Mouse (Mus musculus) adrenal gland, postnatal 14 days (tissue): Measurements from ENCODE around the gene Anapc13. TPM values are rescaled to one million over a fixed set of nuclear protein-coding genes. Genes with fewer than 3 reads are reported as not detected.

ENCODE experiments used
- DNase-seq: peaks from one replicate; pipeline ENCODE4 v3.0.0; 2021; ENCODE audit warnings: mixed read lengths
- long read RNA-seq, 2 experiments: library from polyadenylated mRNA; stranded (forward); transcript quantifications; one replicate each; pipeline ENCODE4 v2.0.0; 2021
- total RNA-seq: library from RNA; stranded (reverse); gene quantifications from 2 replicates; pipeline ENCODE4 v1.2.3, GENCODE M21; 2021

The Anapc13 gene
- 286 and 307 TPM in 2 replicates for total RNA-seq
- long read RNA-seq, experiment 1, transcript Anapc13-204 (3 exons, 589 nt) = major isoform, 165 of 183 reads
- long read RNA-seq, experiment 1, partial matches to known transcripts = 10 of 183 reads
- long read RNA-seq, experiment 1, other reads (novel, unspliced or antisense) = 3 of 183 reads
- long read RNA-seq, experiment 2, transcript Anapc13-204 (3 exons, 589 nt) = major isoform, 219 of 244 reads
- long read RNA-seq, experiment 2, transcript Anapc13-203 (3 exons, 727 nt) = minor isoform, 6 of 244 reads
- long read RNA-seq, experiment 2, partial matches to known transcripts = 14 of 244 reads
- long read RNA-seq, experiment 2, other reads (novel, unspliced or antisense) = 1 of 244 reads

DNA sequence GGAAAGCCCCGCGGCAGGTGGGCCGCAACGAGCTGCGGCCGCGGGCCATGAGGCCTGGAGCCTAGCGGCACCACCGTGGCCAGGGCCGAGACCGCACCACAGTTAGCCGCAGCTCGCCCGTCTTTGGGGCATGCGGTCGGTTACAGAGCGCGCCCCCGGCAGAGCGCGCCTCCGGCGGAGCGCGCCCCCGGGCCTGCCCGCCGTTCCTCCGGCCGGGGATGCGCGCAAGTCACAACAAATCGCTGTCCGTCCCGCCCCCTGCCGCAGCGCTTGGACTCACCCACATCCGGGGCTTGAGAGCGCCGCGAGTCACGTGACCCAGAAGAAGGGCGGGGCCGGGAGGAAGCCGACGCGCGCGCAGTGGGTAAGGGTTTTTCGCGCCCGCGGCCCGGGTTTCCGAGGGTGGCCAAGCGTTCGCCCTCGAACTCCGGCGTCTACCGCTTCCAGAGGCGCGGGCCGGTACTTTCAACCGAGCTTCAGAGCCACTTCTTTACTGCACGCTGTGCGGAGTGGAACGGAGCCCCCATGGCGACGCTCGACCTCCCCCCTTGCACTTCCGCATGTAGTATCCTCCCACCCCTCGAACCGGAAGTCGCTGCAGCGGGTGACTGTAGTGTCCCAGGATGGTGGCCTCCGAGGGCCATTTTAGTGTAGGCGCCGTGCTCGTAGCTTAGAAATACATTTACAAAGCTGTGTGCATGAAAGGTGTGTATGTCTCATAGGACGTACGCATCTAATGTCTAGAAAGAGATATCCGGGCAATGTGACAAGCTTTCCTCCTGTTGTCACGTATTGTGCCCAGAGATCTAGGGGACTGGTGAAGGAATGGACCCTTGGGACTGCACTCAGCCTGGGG lies at the start of gene Anapc13, which contains the start of gene Cep63:
Anapc13 (plus strand) TSS at position 314 of the 856 bp plus-strand sequence.
Cep63 (minus strand) TSS at position 552 of the 856 bp plus-strand sequence.
- DNase-seq = peak; percentile 99

DNA sequence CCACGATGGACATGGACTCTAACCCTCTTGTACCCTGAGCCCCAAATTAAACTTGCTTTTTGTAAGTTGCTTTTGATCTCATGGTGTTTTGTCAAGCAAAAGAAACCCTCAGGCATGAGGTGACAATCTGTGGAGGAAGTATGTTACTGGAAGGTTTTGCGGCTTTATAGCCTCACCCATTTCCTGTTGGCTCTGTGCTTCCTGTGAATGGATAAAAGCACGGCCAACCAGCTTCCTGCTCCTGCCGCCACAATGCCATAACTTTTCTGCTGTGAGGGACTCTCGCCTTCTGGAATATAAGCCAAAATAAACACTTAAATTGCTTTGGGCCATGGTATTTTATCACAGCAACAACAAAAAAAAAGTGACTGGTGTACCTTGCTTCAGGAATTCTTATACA lies 48.6 kb upstream of the Anapc13 start:
- no peak for DNase-seq

DNA sequence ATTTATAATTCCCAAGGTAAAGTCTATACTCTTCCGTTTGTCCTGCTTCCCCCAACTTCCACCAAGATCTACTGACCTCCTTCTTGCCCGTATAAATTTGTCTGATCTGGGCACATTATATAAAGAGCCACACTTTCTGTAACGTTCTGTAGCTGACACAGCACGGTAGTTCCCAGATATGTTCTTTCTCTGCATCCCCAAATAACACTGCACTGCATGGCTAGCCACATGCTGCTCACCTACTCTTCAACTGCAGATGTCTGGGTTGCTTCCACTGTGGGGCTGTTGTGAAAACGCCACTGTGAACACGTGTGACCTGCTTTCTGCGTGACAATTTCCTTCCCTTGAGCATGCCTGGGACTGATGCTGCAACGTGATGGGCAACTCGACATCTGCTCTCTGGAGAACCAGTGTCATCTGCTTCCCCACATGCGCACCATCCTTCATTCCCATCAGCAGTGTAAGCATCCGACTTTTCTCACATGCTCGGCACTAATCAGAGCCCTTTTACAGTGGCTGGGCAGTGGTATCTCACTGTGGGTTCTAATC lies 44.1 kb upstream of the Anapc13 start:
- DNase-seq = no peak

DNA sequence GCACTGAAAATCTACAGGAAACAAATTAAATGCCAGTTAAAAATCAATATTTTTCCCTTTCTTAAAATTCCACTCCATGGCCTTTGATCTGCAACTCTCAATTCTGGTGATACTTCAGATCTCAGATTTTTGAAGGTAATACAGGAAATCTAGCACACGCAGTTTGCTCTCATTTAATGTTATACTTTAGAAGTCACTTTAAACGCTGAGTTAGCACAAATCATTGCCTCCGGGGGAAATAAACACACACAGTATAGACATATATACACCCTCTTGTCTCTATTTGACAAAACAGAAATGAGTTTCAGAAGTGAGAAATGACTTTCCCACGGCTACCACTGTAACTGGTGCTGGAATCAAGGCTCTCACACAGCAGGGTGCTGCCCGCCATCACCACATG lies 38.7 kb upstream of the Anapc13 start:
- no peak for DNase-seq

DNA sequence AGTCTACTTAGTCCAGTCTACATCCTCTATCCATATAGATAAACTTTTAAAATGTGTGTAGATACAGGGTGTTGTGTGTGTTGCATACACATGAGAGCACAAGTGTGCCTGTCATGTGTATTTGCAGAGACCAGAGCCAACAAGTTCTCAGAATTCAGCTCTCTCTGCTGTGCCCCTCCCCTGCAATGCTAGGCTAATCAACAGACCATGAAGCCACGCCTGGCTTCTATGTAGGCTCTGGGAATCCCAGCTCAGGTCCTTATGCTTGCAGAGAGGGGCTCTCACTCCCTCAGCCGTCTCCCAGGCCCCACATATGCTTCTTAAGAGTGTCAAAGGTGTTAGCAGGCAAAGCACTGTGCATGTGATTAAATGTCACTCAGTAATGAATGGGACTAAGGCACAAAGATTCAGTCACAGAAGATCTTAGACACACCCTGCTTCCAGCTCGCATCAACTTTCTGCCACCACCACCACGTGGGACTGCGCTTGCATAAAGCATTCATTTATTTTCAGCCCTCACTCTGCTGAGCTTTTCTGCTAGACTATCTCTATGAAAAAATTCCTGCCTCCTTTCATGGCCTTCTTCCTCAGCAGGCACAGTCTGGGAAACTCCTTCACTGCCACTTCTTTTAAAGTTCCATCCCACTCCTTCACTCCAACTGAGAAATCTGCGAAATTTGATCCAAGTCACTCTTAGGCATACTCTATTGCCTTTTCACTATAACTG lies 31.3 kb upstream of the Anapc13 start:
- DNase-seq = no peak

DNA sequence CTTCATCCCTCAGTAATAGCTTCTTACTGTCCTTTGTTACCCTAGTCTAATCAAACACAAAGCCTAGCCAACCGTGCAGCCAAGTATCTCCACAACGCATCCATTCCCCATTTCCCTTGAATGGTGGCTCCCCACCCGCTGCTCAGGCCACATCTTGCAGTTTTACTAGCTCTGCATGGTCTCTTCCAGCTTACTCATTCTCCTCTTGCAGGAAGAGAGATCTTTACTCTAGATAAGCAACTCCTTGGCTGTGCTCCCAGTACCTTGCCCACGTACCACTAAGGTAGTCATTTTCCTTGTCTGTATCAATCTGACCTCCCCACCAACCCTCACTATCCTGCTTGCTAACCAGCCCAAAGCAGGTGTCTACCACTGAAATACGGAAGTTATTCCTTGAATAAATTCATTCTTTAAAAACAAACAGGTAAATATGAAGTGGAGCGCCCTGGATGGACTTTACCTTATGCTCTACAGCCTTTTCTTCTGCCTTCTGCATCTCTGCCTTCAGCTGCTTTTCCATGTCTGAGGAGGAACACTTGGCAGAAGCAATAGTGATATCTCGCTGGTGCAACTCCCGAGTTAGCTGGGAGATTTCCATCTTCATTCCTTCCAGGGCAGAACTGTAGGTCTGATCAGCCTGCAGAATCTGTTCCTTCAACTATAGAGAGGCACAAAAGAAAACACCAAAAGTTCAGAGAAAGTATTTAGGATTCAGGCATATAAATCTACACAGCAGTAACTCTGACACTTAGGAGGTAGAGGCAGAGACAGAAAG lies 30.2 kb upstream of the Anapc13 start:
- DNase-seq = no peak

DNA sequence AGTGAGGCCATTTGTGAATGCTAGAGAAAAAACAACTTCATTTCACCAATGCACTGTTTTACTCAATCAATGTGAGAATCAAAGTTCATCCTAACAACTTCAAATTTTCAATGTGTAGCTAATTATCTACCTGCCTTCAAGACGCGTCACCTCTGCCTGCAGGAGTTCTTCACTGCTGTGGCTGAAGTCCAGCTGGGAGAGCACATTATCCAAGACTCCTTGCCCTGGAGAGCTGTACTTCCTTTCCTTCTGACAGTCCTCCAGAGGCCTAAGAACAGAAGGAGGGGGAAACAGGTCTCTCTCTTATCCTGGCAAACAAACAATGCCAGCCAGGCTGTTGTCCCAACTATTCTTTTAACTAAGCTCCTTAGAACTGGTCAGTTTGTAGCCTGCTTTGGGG lies 24.9 kb upstream of the Anapc13 start:
- no peak for DNase-seq

DNA sequence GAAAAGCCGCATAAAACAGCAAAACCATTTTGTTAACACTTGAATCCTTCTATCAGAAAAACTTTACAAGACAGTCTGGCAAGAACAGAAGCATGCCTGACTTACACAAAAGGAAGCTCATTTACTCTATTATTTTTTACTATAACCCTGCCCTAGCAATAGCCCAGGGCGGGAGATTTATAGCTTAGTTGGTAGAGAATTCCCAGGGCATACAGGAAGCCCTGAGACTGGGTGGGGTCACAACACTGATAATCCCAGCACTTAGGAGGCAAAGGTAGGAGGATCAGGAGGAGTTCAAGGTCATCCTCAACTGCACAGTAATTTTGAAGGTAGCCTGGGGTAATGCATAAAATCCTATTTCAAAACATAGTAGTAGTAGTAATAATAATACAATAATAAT lies 24.4 kb upstream of the Anapc13 start:
- DNase-seq = no peak

DNA sequence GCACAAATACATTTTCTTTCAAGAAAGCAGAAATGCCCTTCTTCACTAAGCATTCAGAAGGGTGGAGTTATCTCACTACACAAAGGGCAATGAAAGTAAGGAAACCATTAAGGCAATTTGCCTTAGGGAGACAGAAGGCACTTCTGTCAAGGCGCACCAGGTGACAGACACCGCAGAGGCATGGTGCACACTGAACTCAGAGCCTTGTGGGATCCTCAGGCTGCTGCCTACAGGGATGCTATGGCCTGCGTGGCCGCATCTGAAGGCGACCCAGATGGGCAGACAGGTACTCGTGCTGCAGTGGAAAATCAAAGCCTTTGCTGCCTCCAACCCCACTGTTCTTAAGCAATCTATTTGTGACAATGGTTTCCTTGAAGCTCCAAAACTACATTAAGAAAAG lies 20.9 kb upstream of the Anapc13 start:
- DNase-seq = no peak

DNA sequence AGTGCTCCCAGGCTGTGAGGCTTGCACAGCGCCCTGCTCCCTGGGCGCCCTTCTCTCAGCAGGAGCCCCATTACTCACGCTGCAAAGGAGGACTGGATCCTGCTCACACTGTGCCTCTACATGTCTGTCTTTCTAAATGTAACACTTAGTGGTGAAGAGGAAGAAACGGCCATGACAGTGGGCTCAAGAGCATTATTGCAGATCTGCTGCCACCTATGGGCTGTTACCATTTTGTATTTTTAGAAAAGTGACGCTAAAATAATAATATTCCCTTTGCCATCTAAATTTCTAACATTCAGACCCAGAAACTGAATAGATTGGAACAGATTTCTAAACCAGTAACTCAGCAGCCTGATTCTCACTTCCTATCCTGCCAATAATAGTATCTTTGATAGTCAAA lies 18.6 kb upstream of the Anapc13 start:
- no peak for DNase-seq

DNA sequence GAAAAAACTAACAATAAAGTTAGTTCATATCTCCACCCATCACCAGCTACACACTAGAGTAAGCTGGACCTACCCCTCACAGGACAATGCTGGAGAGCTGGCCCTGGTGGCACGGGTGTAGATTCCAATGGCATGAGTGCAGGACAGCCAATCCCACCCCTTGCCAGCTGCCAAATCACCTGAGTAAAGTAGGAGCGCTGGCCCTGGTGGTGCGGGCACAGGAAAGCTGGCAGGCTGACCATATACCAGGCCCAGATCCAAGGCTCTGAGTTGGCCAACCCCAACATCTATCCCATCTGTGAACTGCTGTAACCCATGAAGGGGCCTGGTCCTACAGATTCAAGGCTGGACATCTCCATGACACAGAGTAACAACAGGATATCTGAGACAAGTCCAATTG lies 16.9 kb upstream of the Anapc13 start:
- no peak for DNase-seq

DNA sequence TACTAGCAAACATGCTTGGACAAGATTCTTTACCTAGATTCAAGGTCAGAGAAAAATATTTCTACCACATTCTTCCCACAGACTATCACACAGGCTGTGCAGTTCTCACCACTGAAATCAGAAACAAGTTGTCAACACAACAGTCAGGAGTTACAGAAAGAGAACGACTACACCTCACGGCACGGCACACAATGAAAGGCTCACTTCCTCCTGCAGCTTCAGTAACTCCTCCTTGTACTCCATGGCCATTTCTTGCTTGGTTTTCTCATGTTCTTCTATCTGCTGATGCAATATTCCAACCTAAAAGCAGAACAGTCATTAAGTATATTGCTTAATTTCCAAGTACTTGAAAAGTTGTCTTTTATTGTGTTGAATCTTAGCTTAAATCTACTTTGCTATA lies 11.0 kb upstream of the Anapc13 start:
- DNase-seq = no peak

DNA sequence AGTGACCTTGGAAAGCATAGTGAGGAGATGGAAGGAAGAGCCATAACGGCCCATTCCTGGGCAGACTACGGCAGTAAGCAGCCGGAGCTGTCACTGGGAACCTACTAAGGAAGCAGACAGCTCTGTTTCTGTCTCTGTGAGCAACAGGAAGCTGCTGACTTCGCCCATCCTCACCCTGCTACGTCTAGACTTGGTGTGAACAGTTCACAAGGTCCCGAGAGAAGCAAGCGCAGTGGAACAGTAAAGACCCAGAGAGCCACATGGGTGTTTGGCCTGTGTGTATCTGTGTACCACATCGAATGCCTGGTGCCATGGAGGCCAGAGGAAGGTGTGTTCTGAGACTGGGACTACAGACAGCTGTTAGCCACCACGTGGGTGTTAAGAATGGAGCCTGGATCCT lies 9.8 kb upstream of the Anapc13 start:
- no peak for DNase-seq

DNA sequence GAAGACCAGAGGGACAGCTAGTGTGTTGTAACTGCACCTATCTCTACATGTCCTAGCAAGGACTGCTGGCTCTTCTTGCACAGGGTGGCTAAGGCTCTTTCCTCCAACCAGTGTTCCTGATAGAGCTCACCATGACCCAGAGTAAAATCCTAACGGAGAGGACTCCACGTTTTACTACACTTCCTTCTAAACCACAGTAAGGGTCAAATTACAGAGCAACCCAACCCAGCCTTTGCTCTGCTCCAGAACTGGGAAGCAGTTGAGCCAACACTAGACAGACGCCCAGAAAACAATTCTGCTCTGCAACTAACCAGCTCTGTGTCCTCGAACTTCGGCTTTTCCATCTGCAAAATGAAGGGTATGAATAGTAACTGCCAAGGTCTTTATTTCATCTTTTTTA lies 4.7 kb upstream of the Anapc13 start:
- no peak for DNase-seq

DNA sequence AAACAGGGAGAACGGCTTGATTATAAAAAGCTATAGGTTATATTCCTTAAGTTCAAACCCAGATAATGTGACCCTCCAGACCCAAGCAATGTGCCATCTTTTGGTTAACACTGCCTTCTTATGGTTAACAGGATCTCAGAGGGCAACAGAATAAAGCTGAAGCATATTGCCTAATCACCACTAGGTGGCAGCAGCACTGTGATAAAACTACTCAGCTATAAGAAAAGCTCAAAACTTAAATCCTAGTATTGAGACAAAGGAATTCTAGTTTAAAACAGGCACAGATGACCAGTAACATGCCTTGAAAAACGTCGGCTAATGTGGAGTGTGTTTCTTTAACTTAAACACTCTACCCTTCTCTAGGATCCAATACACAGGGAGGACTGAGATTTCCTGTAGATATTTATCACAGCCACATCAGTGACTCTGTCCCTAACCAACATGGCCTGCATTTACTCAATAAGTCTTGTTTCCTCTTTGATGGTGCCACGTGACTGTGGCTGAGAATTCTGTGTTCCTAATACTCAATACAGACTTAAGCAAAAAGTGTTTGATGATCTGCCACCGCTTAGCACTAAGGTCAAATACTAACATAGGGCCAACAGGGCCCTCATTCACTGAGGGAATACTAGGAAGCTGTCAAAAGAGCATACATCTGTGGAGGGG lies 3.8 kb upstream of the Anapc13 start:
- peak; percentile 65 for DNase-seq

DNA sequence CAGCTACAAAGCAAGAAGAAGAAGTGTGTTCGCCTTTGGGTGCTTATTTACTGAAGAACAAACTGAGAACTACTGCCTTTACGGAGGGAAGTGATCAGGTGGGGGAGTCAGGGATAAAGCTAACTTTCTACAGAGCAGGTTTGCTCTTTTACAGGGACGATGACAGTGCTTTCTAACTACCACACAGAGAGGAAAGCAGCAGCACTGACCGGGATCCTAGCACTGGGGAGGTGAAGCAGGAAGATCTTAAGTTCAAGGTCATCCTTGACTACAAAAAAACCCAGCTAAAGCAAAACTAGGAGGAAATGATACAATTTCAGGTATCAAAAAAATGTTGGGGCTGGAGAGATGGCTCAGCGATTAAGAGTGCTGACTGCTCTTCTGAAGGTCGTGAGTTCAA lies 3.2 kb upstream of the Anapc13 start:
- no peak for DNase-seq

DNA sequence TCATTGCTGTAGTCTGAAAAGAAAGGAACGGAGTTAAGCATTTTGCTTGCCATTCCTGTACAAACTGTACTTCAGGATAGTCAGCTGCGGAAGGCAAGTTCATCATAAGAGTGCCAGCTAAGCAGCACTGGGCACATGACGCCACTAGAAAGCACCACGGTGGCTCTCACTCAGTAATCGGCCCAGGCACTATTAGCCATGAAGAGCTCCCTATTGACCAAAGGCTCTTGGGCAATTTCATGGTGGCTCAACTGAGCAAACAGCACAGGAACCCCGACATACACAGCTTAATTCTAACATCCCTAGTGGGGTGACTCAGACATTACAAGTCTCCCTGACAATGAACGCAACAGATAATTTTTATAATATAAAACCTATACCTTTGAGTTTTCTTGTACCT lies 2.5 kb upstream of the Anapc13 start:
- DNase-seq = no peak

DNA sequence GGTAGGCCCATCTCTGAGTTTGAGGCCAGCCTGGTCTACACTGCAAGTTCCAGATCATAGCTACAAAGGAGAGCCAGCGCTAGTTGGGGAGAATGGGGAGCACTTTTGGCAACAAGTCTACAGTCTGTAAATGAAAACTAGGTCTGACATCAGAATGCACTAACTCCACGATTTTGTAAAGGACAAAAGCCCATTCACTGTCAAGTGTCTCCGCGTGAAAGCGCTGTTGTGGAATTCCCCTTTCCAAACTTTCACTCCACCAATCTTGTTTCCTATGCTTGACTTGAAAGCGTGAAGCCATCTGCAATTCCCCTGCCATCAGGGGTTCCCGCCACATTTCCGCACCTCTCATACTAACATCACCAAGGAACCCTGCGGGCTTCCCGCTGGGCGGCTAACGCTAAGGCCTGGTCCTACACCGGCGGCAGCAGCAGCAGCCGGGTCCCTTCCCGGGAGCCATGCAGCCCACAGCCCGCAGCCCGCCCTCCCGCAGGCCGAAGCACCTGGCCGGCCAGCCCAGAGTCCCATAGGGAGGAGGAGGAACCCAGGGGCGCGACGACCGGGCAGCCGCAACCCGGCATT lies 604 bp upstream of the Anapc13 start:
- no peak for DNase-seq

DNA sequence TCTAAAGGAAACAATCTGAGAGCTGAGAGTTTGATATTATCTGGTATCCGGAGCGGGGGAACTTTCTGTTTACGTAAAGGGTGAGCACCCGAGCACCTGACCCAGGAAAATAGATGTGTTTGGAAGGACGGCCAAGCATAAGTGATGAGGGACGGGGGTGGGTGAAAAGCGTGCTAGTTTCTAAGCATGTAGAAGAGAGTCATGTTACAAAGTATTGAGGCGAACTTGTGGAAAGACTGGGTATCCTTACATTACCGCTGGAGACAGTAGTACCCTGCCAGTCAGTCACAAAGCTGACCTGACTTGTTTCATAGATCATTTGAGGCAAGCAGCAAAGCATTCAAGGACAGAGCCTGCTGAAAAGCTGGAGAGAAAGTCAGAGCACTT lies 736 bp downstream of the Anapc13 start:
- no peak for DNase-seq

DNA sequence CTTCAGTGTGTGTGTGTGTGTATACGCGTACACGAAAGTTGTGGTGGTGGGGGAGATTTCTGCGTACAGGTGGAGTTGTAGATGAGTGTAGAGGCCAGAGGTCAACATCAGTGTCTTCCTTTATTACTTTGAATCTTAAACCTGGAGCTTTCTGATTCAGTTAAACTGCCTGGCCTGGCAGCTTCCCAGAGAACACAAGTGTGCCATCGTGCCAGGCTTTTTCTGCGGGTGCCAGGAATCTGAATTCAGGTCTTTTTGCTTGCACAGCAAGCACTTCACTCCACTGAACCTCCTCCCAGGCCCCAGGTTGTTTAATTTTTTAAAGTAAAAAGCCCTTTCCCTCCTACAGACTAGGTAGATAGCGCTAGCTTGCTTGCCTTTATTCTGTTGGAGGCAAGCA lies 1.3 kb downstream of the Anapc13 start:
- DNase-seq = no peak

DNA sequence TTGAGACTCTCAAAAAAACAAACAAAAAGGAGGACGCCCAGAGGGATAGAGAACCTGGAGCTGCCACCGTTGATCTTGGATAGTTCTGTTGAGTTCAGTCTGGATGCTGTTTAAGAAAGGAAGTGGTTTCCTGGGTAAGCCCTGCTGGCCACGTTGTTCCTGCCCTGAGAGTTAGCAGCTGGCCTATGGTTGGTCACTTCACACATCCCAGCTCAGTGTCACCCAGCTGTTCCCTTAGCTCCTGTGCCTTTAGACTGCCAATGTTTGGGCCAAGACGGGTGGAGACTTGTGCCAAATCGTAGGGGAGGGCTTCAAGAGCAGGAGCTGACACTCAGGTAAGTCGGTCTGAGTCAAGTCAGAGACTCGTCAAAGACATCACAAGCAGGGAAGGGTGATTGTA lies 3.0 kb downstream of the Anapc13 start:
- no peak for DNase-seq
